Mouse (Mus musculus) heart, embryonic 14.5 days (tissue): ENCODE data around the gene Cd2bp2. TPM values are rescaled to one million over a fixed set of nuclear protein-coding genes. Genes with fewer than 3 reads are reported as not detected.

Experiments
- ATAC-seq: fragments of 200-750 bp; cut with Nextera tagmentation; 2 replicates; pipeline ENCODE4 v1.8.0; 2017; ENCODE audit warnings: low read depth, moderate TSS enrichment; ENCODE audit not compliant: insufficient number of reproducible peaks, insufficient read depth, low FRiP score
- H3K27ac ChIP-seq, 2 experiments: fragments of 200-500 bp in 1 of 2; fragments of 300-500 bp in 1 of 2; sonication (generic) in 1 of 2; replicated peaks in 1 of 2; 2 replicates each; pipeline ENCODE4 v1.5.1; 2012 to 2014; ENCODE audit warnings: low read depth in 2 of 2, low read length in 2 of 2, control low read depth in 1 of 2, mild to moderate bottlenecking in 1 of 2, mixed read lengths in 1 of 2; ENCODE audit not compliant: control insufficient read depth in 1 of 2, insufficient read depth in 1 of 2
- H3K27me3 ChIP-seq: fragments of 300-500 bp; sonication (generic); 2 replicates; pipeline ENCODE4 v1.6.1; 2014; ENCODE audit warnings: mild to moderate bottlenecking, low read length, control low read depth; ENCODE audit not compliant: control insufficient read depth, insufficient read depth
- H3K36me3 ChIP-seq: fragments of 300-500 bp; sonication (generic); 2 replicates; pipeline ENCODE4 v1.6.1; 2014; ENCODE audit warnings: mild to moderate bottlenecking, control low read depth, low read length, mixed read lengths; ENCODE audit not compliant: control insufficient read depth, insufficient read depth
- H3K4me1 ChIP-seq, 2 experiments: fragments of 200-500 bp in 1 of 2; fragments of 300-500 bp in 1 of 2; sonication (generic) in 1 of 2; 2 replicates each; pipeline ENCODE4 v1.6.1; 2012 to 2014; ENCODE audit warnings: low read length in 2 of 2, control low read depth in 1 of 2, mixed read lengths in 1 of 2; ENCODE audit not compliant: control insufficient read depth in 2 of 2, insufficient read depth in 2 of 2
- H3K4me2 ChIP-seq: fragments of 300-500 bp; sonication (generic); 2 replicates; pipeline ENCODE4 v1.6.1; 2014; ENCODE audit warnings: mild to moderate bottlenecking, low read length
- H3K4me3 ChIP-seq, 2 experiments: fragments of 200-500 bp in 1 of 2; fragments of 300-500 bp in 1 of 2; sonication (generic) in 1 of 2; 2 replicates each; pipeline ENCODE4 v1.5.1; 2012 to 2014; ENCODE audit warnings: low read length in 2 of 2, mild to moderate bottlenecking in 2 of 2, control low read depth in 1 of 2, low read depth in 1 of 2, moderate library complexity in 1 of 2; ENCODE audit not compliant: control insufficient read depth in 1 of 2, insufficient read depth in 1 of 2
- H3K9ac ChIP-seq: fragments of 300-500 bp; sonication (generic); 2 replicates; pipeline ENCODE4 v1.6.1; 2014; ENCODE audit warnings: mild to moderate bottlenecking, low read length
- H3K9me3 ChIP-seq: fragments of 300-500 bp; sonication (generic); 2 replicates; pipeline ENCODE4 v1.6.1; 2016; ENCODE audit warnings: low read length, control low read depth; ENCODE audit not compliant: control insufficient read depth
- WGBS: fragments of 180-500 bp; shearing (Covaris S2); extraction: QIAGEN DNeasy Blood & Tissue Kit; methylation state at CpG from one replicate; pipeline ENCODE4 v1.1.7; 2014; 5-methylcytosine and 5-hydroxymethylcytosine counted together
- polyA plus RNA-seq: library from polyadenylated mRNA; unstranded; fragments of >200 nt; fragmentation: Nextera tagmentation; extraction: Ambion mirVana; gene quantifications from 2 replicates; pipeline ENCODE4 v1.2.1, GENCODE M21; 2014

Gene Cd2bp2
- polyA plus RNA-seq, 1 experiment from 2014 or later: 34.8 TPM

- 0% methylated on average over 27 of the region's 27 CpGs for WGBS
- Histone ChIP-seq H3K27ac (peak overlapping the region; percentile 97 to 99), H3K9me3 (no peaks in the 10 kb centered on the region), H3K4me2 (peak overlapping the region; percentile 84), H3K4me3 (peak overlapping the region; percentile 89 to 99), H3K27me3 (no peaks in the 10 kb centered on the region), H3K36me3 (peaks cover 57% of the 10 kb centered on the region), H3K4me1 (peaks cover 10 to 26% of the 10 kb centered on the region in 2 experiments), H3K9ac (peak overlapping the region; percentile 97)
- ATAC-seq: peak; percentile 19
Observed at GRCm38 (mm10) chr7:127233368-127233749, 37.5 kb upstream of the Cd2bp2 start.

GRCm38 (mm10) chr7:127232622-127233367, 36.9 kb upstream of the Cd2bp2 start, which contains the start of the genes Zfp553 and Sept1:
Gene Zfp553, plus strand, starts transcription at chr7:127233061.
Gene Sept1, minus strand, starts transcription at chr7:127233130.
- peak; percentile 87 for ATAC-seq
- H3K27me3 ChIP-seq: no peaks in the 10 kb centered on the region
- no peaks in the 10 kb centered on the region for H3K9me3 ChIP-seq
- under 1% methylated on average over 61 of the region's 64 CpGs for WGBS
- peak within 1 kb of the TSS; percentile 97 to 99 for H3K27ac ChIP-seq
- peak within 1 kb of the TSS; percentile 84 for H3K4me2 ChIP-seq
- H3K4me3 ChIP-seq: peak within 1 kb of the TSS; percentile 89 to 99
- H3K9ac ChIP-seq: peak within 1 kb of the TSS; percentile 97
- peaks cover 10 to 26% of the 10 kb centered on the region in 2 experiments for H3K4me1 ChIP-seq
- H3K36me3 ChIP-seq: peaks cover 51% of the 10 kb centered on the region

GRCm38 (mm10) chr7:127231826-127232621, 36.2 kb upstream of the Cd2bp2 start:
- Histone ChIP-seq H3K4me2 (peak overlapping the region; percentile 84), H3K36me3 (peaks cover 43% of the 10 kb centered on the region), H3K27me3 (no peaks in the 10 kb centered on the region), H3K9me3 (no peaks in the 10 kb centered on the region), H3K4me3 (peak overlapping the region; percentile 89 to 99), H3K9ac (peak overlapping the region; percentile 97), H3K4me1 (peaks cover 10 to 26% of the 10 kb centered on the region in 2 experiments), H3K27ac (peak overlapping the region; percentile 97 to 99)
- no peak for ATAC-seq
- 5% methylated on average over 20 of the region's 20 CpGs for WGBS

- ATAC-seq: no peak
- H3K9me3 ChIP-seq: no peaks in the 10 kb centered on the region
- peaks cover 37% of the 10 kb centered on the region for H3K36me3 ChIP-seq
- H3K27me3 ChIP-seq: no peaks in the 10 kb centered on the region
- H3K4me2 ChIP-seq: peak overlapping the region; percentile 84
- H3K27ac ChIP-seq: peak overlapping the region in 1 of 2 experiments; percentile 97; a peak in 2 of 4 replicates
- 61% methylated on average over 3 of the region's 3 CpGs for WGBS
- H3K4me1 ChIP-seq: peaks cover 10 to 26% of the 10 kb centered on the region in 2 experiments
- H3K4me3 ChIP-seq: peak overlapping the region; percentile 89 to 99
- H3K9ac ChIP-seq: peak overlapping the region; percentile 97
Observed at GRCm38 (mm10) chr7:127231376-127231775, 35.5 kb upstream of the Cd2bp2 start.

- Histone ChIP-seq H3K4me2 (no peak overlapping the region), H3K4me3 (no peak overlapping the region), H3K36me3 (peaks cover 20% of the 10 kb centered on the region), H3K27ac (no peak overlapping the region), H3K9ac (no peak overlapping the region), H3K27me3 (no peaks in the 10 kb centered on the region), H3K4me1 (peaks cover 10 to 20% of the 10 kb centered on the region in 2 experiments), H3K9me3 (no peaks in the 10 kb centered on the region)
- 61% methylated on average over 4 of the region's 4 CpGs for WGBS
- no peak for ATAC-seq
Observed at GRCm38 (mm10) chr7:127228615-127229303, 32.9 kb upstream of the Cd2bp2 start.

- Histone ChIP-seq H3K4me3 (no peak overlapping the region), H3K9me3 (no peaks in the 10 kb centered on the region), H3K4me1 (peaks cover 0 to 6% of the 10 kb centered on the region in 2 experiments; a peak in 2 of 4 replicates), H3K27me3 (no peaks in the 10 kb centered on the region), H3K36me3 (peaks cover 11% of the 10 kb centered on the region), H3K4me2 (no peak overlapping the region), H3K9ac (no peak overlapping the region), H3K27ac (no peak overlapping the region)
- 69% methylated on average over 11 of the region's 11 CpGs for WGBS
- no peak for ATAC-seq
Observed at GRCm38 (mm10) chr7:127225147-127225995, 29.5 kb upstream of the Cd2bp2 start.
